Mouse (Mus musculus): ENCODE results near the gene Slc3a1. TPM values are rescaled to one million over a fixed set of nuclear protein-coding genes. Genes with fewer than 3 reads are reported as not detected.

Gene Slc3a1
- polyA plus RNA-seq, 1 experiment from 2014 or later, result not detected

- no peak for ATAC-seq (ENCODE audit: insufficient number of reproducible peaks, low FRiP score)
- 82% methylated on average over 8 of the region's 8 CpGs for WGBS
- no peaks in the 10 kb centered on the region; the same call in 1 of the 2 replicates for H3K9me3 ChIP-seq (replicated peaks)
- no peak overlapping the region for H3K4me2 ChIP-seq
- H3K4me3 ChIP-seq, result no peak overlapping the region
- no peak overlapping the region for H3K27ac ChIP-seq (ENCODE audit: poor library complexity, severe bottlenecking)
- no peaks in the 10 kb centered on the region for H3K27me3 ChIP-seq (replicated peaks)
- no peak overlapping the region for H3K9ac ChIP-seq
- no peaks in the 10 kb centered on the region for H3K36me3 ChIP-seq
- no peaks in the 10 kb centered on the region for H3K4me1 ChIP-seq (replicated peaks)
Measured at GRCm38 (mm10) chr17:85113441-85113840, 85.3 kb downstream of the Slc3a1 start.

Other genes starting within 250 kb of the Slc3a1 start
- gene Lrpprc, start 237.6 kb upstream of the Slc3a1 start, polyA plus RNA-seq (2016; fragmentation: Nextera tagmentation; extraction: Ambion mirVana), result 73.9 and 75.9 TPM in 2 replicates
- gene Ppm1b, start 71.6 kb upstream of the Slc3a1 start, polyA plus RNA-seq (2016; fragmentation: Nextera tagmentation; extraction: Ambion mirVana), result 73.9 and 78.9 TPM in 2 replicates
- 31.3 and 32.2 TPM in 2 replicates for gene Prepl, start 61.9 kb downstream of the Slc3a1 start, polyA plus RNA-seq (2016; fragmentation: Nextera tagmentation; extraction: Ambion mirVana)
- gene Camkmt, start 62.2 kb downstream of the Slc3a1 start, polyA plus RNA-seq (2016; fragmentation: Nextera tagmentation; extraction: Ambion mirVana), result 5.7 and 6.6 TPM in 2 replicates